Mouse (Mus musculus): Measurements from ENCODE around the gene Rpl10-ps3. TPM values are rescaled to one million over a fixed set of nuclear protein-coding genes. Genes with fewer than 3 reads are reported as not detected.

Rpl10-ps3 gene
- polyA plus RNA-seq, 1 experiment from 2014 or later: 279 TPM

- Histone ChIP-seq H3K4me3 (ENCODE audit: low read length) (no peak overlapping the region), H3K9ac (replicated peaks; ENCODE audit: low read length) (no peak overlapping the region), H3K27ac (ENCODE audit: low read length) (no peak overlapping the region), H3K36me3 (ENCODE audit: insufficient read depth, low read length) (no peaks in the 10 kb centered on the region), H3K9me3 (ENCODE audit: low read length) (no peaks in the 10 kb centered on the region), H3K4me2 (replicated peaks; ENCODE audit: low read depth, low read length) (no peak overlapping the region), H3K4me1 (ENCODE audit: insufficient read depth, low read length) (no peaks in the 10 kb centered on the region), H3K27me3 (ENCODE audit: insufficient read depth, low read length) (no peaks in the 10 kb centered on the region)
- 49% methylated on average over 4 of the region's 4 CpGs for WGBS
- no peak for ATAC-seq (ENCODE audit: low FRiP score, low TSS enrichment)
These were observed 7.0 kb upstream of the Rpl10-ps3 start for GRCm38 (mm10) chr9:50351746-50352145.

GRCm38 (mm10) chr9:50350571-50350970 is 5.8 kb upstream of the Rpl10-ps3 start:
- no peak overlapping the region for H3K27ac ChIP-seq (ENCODE audit: low read length)
- H3K9ac ChIP-seq (replicated peaks; ENCODE audit: low read length): no peak overlapping the region
- no peaks in the 10 kb centered on the region for H3K27me3 ChIP-seq (ENCODE audit: insufficient read depth, low read length)
- no peak overlapping the region for H3K4me2 ChIP-seq (replicated peaks; ENCODE audit: low read depth, low read length)
- no peaks in the 10 kb centered on the region for H3K9me3 ChIP-seq (ENCODE audit: low read length)
- no peaks in the 10 kb centered on the region for H3K4me1 ChIP-seq (ENCODE audit: insufficient read depth, low read length)
- H3K4me3 ChIP-seq (ENCODE audit: low read length): no peak overlapping the region
- WGBS: 67% methylated on average over 1 of the region's 1 CpGs
- no peak for ATAC-seq (ENCODE audit: low FRiP score, low TSS enrichment)
- H3K36me3 ChIP-seq (ENCODE audit: insufficient read depth, low read length): no peaks in the 10 kb centered on the region

DNA sequence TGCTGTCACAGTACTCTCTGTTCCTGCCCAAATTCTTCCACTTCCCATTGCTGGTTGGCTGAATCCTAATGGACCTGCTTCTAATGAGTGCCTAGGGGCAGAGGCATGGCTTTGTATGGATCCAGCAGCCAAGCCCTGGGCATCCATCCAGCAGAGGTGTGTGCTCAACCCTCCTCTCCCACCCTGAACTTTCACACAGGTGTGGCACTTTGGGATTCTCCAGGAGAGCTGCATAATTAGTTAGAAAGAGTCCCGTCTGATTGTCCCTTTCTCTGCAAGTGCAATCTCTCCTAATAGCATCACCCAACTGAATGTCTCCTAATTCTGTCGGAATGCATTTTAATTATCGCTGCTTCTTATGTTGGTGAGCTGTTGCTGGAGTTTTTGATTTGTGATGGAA is 4.4 kb upstream of the Rpl10-ps3 start:
- 41% methylated on average over 3 of the region's 3 CpGs for WGBS

DNA sequence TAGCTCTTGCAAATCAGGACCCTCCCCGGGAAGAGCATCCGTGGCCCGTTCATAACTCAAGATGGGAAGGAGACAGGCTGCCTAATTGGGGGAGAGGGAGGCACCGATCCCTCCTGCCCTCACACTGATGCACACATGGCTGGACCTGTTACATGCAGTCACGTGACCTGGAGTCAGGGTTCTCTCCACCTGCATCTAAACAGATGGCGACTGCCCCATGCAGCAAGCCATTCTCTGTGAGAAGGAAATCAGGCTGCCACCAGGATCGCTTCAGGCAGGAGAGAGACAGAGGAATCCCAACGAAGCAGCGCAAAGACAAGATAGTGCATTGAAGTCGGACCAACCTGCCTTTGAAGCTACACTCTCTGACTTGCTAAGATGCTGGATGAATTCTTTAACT is 3.5 kb upstream of the Rpl10-ps3 start:
- no peaks in the 10 kb centered on the region for H3K9me3 ChIP-seq (ENCODE audit: low read length)
- H3K4me1 ChIP-seq (ENCODE audit: insufficient read depth, low read length): no peaks in the 10 kb centered on the region
- no peak overlapping the region for H3K9ac ChIP-seq (replicated peaks; ENCODE audit: low read length)
- 77% methylated on average over 10 of the region's 10 CpGs for WGBS
- H3K4me2 ChIP-seq (replicated peaks; ENCODE audit: low read depth, low read length): no peak overlapping the region
- H3K4me3 ChIP-seq (ENCODE audit: low read length): no peak overlapping the region
- H3K27me3 ChIP-seq (ENCODE audit: insufficient read depth, low read length): no peaks in the 10 kb centered on the region
- no peak overlapping the region for H3K27ac ChIP-seq (ENCODE audit: low read length)
- H3K36me3 ChIP-seq (ENCODE audit: insufficient read depth, low read length): no peaks in the 10 kb centered on the region
- no peak for ATAC-seq (ENCODE audit: low FRiP score, low TSS enrichment)

More for the DNA sequence above, 4.4 kb upstream of the Rpl10-ps3 start:
- Histone ChIP-seq H3K9me3 (ENCODE audit: low read length) (no peaks in the 10 kb centered on the region), H3K36me3 (ENCODE audit: insufficient read depth, low read length) (no peaks in the 10 kb centered on the region), H3K27ac (ENCODE audit: low read length) (no peak overlapping the region), H3K27me3 (ENCODE audit: insufficient read depth, low read length) (no peaks in the 10 kb centered on the region), H3K9ac (replicated peaks; ENCODE audit: low read length) (no peak overlapping the region), H3K4me2 (replicated peaks; ENCODE audit: low read depth, low read length) (no peak overlapping the region), H3K4me3 (ENCODE audit: low read length) (no peak overlapping the region), H3K4me1 (ENCODE audit: insufficient read depth, low read length) (no peaks in the 10 kb centered on the region)
- no peak for ATAC-seq (ENCODE audit: low FRiP score, low TSS enrichment)

DNA sequence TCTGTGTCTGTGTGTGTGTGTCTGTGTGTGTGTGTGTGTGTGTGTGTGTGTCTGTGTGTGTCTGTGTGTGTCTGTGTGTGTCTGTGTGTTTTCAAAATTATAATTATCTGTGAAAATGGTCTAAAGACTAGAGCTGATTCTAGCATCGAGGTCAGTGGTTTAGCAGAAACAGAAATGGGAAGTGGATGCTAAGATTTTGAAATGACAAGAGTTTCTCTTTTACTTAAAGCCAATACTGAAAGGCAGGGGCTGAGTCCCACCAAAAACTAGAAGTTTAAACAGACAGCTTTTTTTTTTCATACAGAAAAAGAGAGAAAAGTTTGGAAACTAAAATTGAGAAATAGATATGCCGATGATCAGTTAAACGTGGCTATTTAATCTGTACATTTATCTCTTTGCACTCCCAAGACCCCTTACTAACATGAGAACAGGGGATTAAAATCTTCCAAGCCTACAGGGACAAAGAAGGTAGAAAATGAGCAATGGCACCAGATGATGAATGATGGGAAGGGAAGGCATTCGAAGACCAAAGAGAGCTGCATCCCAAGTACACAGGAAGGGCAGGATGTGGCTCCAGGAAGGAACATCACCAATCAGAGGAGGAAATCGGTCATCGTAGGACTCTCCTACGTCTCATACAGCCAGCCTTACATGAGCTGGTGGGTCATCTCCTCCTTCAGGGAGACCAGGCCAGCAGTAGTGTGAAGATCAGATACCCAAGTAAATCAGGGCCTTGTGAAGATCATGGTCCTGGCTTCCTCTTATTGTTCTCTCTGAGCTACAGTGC is 9.0 kb downstream of the Rpl10-ps3 start:
- WGBS: 82% methylated on average over 7 of the region's 7 CpGs

DNA sequence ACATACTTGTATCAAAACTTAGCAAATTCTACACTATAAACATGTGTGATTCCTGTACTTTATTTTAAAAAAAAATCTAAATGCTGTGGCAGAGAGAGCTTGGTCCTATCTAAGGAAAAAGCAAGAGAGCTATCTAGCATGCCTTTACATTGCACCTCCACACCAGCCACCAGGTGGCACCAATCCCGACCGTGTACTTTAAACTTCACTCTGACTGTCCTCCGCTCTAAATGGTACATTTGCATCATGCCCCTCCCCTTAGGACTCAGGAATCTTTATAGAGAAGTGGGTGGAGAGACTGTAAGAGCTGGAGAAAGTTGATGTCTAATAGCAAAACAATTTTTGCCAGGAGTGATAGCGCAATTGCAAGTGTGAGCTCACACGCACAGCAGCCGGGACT is 11.4 kb downstream of the Rpl10-ps3 start:
- H3K9ac ChIP-seq (replicated peaks; ENCODE audit: low read length): no peak overlapping the region
- H3K27ac ChIP-seq (ENCODE audit: low read length): no peak overlapping the region
- peak; percentile 59; the same call in 1 of the 2 replicates for ATAC-seq (ENCODE audit: low FRiP score, low TSS enrichment)
- no peaks in the 10 kb centered on the region for H3K9me3 ChIP-seq (ENCODE audit: low read length)
- 0 out of 2 replicates have a peak overlapping the region, but pooled peaks have one; percentile 20 for H3K4me2 ChIP-seq (replicated peaks; ENCODE audit: low read depth, low read length)
- no peaks in the 10 kb centered on the region; the same call in 1 of the 2 replicates for H3K4me1 ChIP-seq (ENCODE audit: insufficient read depth, low read length)
- no peaks in the 10 kb centered on the region for H3K27me3 ChIP-seq (ENCODE audit: insufficient read depth, low read length)
- H3K4me3 ChIP-seq (ENCODE audit: low read length): no peak overlapping the region
- no peaks in the 10 kb centered on the region for H3K36me3 ChIP-seq (ENCODE audit: insufficient read depth, low read length)
- WGBS: 30% methylated on average over 6 of the region's 6 CpGs

More for the DNA sequence above, 9.0 kb downstream of the Rpl10-ps3 start:
- ATAC-seq (ENCODE audit: low FRiP score, low TSS enrichment): no peak
- Histone ChIP-seq H3K9me3 (ENCODE audit: low read length) (peaks cover 4% of the 10 kb centered on the region; the same call in 1 of the 2 replicates), H3K27me3 (ENCODE audit: insufficient read depth, low read length) (no peaks in the 10 kb centered on the region), H3K4me1 (ENCODE audit: insufficient read depth, low read length) (no peaks in the 10 kb centered on the region; the same call in 1 of the 2 replicates), H3K27ac (ENCODE audit: low read length) (no peak overlapping the region), H3K4me3 (ENCODE audit: low read length) (no peak overlapping the region), H3K36me3 (ENCODE audit: insufficient read depth, low read length) (no peaks in the 10 kb centered on the region), H3K4me2 (replicated peaks; ENCODE audit: low read depth, low read length) (no peak overlapping the region), H3K9ac (replicated peaks; ENCODE audit: low read length) (no peak overlapping the region)

DNA sequence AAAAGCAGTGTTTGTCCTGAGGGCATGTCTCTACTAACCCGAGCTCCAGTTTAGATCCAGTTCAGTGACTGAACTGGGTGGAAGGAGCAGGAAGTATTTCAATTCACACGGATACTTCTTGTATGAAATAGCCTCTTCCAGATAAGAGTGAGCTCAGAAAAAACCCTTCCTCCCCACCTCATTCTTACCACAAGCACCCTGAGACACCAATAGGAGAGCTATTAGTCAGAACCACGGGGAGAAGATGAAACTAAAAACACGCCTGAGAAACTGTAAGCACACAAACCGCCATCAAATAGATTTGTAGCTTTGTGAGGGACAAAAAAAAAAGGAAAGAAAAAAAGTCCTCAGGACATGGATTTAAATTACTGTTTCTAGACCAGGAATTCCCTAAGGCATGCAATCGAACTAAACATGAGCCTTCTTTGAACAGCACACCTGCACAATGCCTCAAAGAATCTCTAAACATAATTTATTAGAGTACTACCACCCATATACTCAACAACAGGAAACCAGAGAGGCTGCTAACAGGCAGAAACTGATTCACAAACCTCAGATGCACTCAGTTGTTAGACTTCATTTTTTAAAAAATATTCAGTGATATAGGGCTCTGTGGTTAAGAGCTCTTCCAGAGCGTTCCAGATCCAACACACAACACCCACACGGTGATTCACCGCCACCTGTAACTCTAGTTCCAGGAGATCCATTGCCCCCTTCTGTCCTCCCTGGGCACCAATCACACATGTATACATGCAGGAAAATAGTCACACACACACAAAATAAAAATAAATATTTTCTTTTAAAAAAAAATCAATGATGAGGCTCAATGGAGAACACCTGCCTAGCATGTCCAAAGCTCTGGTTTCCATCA is 20.2 kb downstream of the Rpl10-ps3 start:
- no peak for ATAC-seq (ENCODE audit: low FRiP score, low TSS enrichment)
- WGBS: 69% methylated on average over 9 of the region's 9 CpGs
- no peaks in the 10 kb centered on the region for H3K4me1 ChIP-seq (ENCODE audit: insufficient read depth, low read length)
- no peaks in the 10 kb centered on the region for H3K36me3 ChIP-seq (ENCODE audit: insufficient read depth, low read length)
- H3K27me3 ChIP-seq (ENCODE audit: insufficient read depth, low read length): no peaks in the 10 kb centered on the region
- H3K9ac ChIP-seq (replicated peaks; ENCODE audit: low read length): no peak overlapping the region
- no peak overlapping the region for H3K4me2 ChIP-seq (replicated peaks; ENCODE audit: low read depth, low read length)
- peaks cover 8% of the 10 kb centered on the region; the same call in 1 of the 2 replicates for H3K9me3 ChIP-seq (ENCODE audit: low read length)
- no peak overlapping the region for H3K4me3 ChIP-seq (ENCODE audit: low read length)
- no peak overlapping the region for H3K27ac ChIP-seq (ENCODE audit: low read length)

DNA sequence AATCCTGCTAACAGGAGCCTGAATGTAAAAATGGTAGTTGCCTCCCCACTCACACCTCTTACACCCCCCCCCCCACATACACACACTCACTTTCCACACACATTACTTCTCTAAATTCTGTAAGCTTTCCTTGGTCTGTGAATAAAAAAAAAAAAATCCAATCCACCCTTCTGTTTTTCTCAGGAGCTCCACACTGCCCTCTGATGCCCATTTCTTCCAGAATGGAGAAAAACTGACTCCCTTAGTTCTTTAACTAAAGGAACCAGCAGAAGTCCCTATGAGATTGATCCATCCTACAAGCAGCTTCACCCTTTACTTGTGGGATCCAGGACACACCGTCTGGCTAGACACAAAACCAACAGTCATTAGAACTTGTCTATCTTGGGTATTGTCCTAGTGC is 24.0 kb downstream of the Rpl10-ps3 start:
- no peak overlapping the region for H3K9ac ChIP-seq (replicated peaks; ENCODE audit: low read length)
- H3K27ac ChIP-seq (ENCODE audit: low read length): no peak overlapping the region
- no peaks in the 10 kb centered on the region for H3K27me3 ChIP-seq (ENCODE audit: insufficient read depth, low read length)
- peaks cover 11% of the 10 kb centered on the region for H3K4me1 ChIP-seq (ENCODE audit: insufficient read depth, low read length)
- no peak overlapping the region for H3K4me2 ChIP-seq (replicated peaks; ENCODE audit: low read depth, low read length)
- ATAC-seq (ENCODE audit: low FRiP score, low TSS enrichment): no peak
- 57% methylated on average over 1 of the region's 1 CpGs for WGBS
- H3K4me3 ChIP-seq (ENCODE audit: low read length): no peak overlapping the region
- H3K9me3 ChIP-seq (ENCODE audit: low read length): peaks cover 6% of the 10 kb centered on the region; the same call in 1 of the 2 replicates
- H3K36me3 ChIP-seq (ENCODE audit: insufficient read depth, low read length): no peaks in the 10 kb centered on the region

DNA sequence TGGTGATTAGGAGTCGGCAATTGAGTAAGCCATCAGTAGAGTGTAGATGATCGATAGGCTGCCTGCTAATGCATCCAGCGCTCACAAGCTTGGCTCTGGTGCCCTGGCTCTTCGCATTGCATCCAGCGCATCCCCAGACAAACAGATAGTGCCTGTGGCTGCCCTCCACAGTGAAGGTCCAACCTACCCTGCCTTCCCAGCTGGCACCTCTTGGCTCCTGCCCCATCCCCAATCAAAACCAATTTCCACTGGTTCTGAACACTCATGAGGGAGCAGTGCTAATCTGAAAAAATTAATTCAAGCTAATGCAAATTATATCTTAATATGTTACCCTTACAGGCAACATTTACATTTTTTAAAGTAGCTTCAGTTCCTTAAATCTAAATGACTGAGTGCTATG is 25.3 kb downstream of the Rpl10-ps3 start:
- 93% methylated on average over 5 of the region's 5 CpGs for WGBS

More for the DNA sequence above, 25.3 kb downstream of the Rpl10-ps3 start:
- H3K4me1 ChIP-seq (ENCODE audit: insufficient read depth, low read length): peaks cover 14% of the 10 kb centered on the region
- no peaks in the 10 kb centered on the region for H3K27me3 ChIP-seq (ENCODE audit: insufficient read depth, low read length)
- H3K36me3 ChIP-seq (ENCODE audit: insufficient read depth, low read length): no peaks in the 10 kb centered on the region
- H3K27ac ChIP-seq (ENCODE audit: low read length): no peak overlapping the region
- no peak overlapping the region for H3K9ac ChIP-seq (replicated peaks; ENCODE audit: low read length)
- H3K9me3 ChIP-seq (ENCODE audit: low read length): 0 out of 2 replicates have a peak, but pooled peaks cover 2% of the 10 kb centered on the region
- no peak overlapping the region for H3K4me2 ChIP-seq (replicated peaks; ENCODE audit: low read depth, low read length)
- no peak overlapping the region for H3K4me3 ChIP-seq (ENCODE audit: low read length)
- ATAC-seq (ENCODE audit: low FRiP score, low TSS enrichment): no peak

All from kidney, embryonic 16.5 days (tissue).